Mouse (Mus musculus) neural tube, embryonic 12.5 days (tissue): ENCODE data around the gene Ano4. TPM values are rescaled to one million over a fixed set of nuclear protein-coding genes. Genes with fewer than 3 reads are reported as not detected.

Source experiments
- ATAC-seq: fragments of 200-750 bp; cut with Nextera tagmentation; 2 replicates; pipeline ENCODE4 v1.8.0; 2017; ENCODE audit warnings: low read depth, mild to moderate bottlenecking, moderate TSS enrichment, moderate library complexity; ENCODE audit not compliant: low FRiP score
- H3K27ac ChIP-seq: fragments of 300-500 bp; sonication (generic); 2 replicates; pipeline ENCODE4 v1.5.1; 2016
- H3K27me3 ChIP-seq: fragments of 300-500 bp; sonication (generic); replicated peaks from 2 replicates; pipeline ENCODE4 v1.6.1; 2016; ENCODE audit warnings: mild to moderate bottlenecking
- H3K36me3 ChIP-seq: fragments of 300-500 bp; sonication (generic); 2 replicates; pipeline ENCODE4 v1.6.1; 2016; ENCODE audit warnings: mild to moderate bottlenecking
- H3K4me1 ChIP-seq: fragments of 300-500 bp; sonication (generic); 2 replicates; pipeline ENCODE4 v1.6.1; 2016
- H3K4me2 ChIP-seq: fragments of 300-500 bp; sonication (generic); replicated peaks from 2 replicates; pipeline ENCODE4 v1.6.1; 2016; ENCODE audit warnings: mild to moderate bottlenecking
- H3K4me3 ChIP-seq: fragments of 300-500 bp; sonication (generic); 2 replicates; pipeline ENCODE4 v1.5.1; 2016
- H3K9ac ChIP-seq: fragments of 300-500 bp; sonication (generic); 2 replicates; pipeline ENCODE4 v1.6.1; 2016; ENCODE audit warnings: mild to moderate bottlenecking
- H3K9me3 ChIP-seq: fragments of 300-500 bp; sonication (generic); 2 replicates; pipeline ENCODE4 v1.6.1; 2016; ENCODE audit warnings: mild to moderate bottlenecking
- WGBS: fragments of 180-500 bp; shearing (Covaris S2); methylation state at CpG from one replicate; pipeline ENCODE4 v1.1.7; 2016; 5-methylcytosine and 5-hydroxymethylcytosine counted together
- polyA plus RNA-seq: library from polyadenylated mRNA; unstranded; fragments of >200 nt; fragmentation: Nextera tagmentation; extraction: Ambion mirVana; gene quantifications from 2 replicates; pipeline ENCODE4 v1.2.1, GENCODE M21; 2016

The Ano4 gene
- polyA plus RNA-seq, 1 experiment from 2014 or later = 4.4 TPM

- Histone ChIP-seq H3K27ac (no peak overlapping the region), H3K4me1 (peaks cover 8% of the 10 kb centered on the region; the same call in 1 of the 2 replicates), H3K36me3 (no peaks in the 10 kb centered on the region), H3K9me3 (no peaks in the 10 kb centered on the region), H3K4me2 (no peak overlapping the region), H3K4me3 (no peak overlapping the region), H3K27me3 (peaks cover 35% of the 10 kb centered on the region), H3K9ac (no peak overlapping the region)
- ATAC-seq = no peak
- WGBS = 26% methylated on average over 8 of the region's 8 CpGs
Observed at GRCm38 (mm10) chr10:89343716-89344115, 846 bp downstream of the Ano4 start.

- Histone ChIP-seq H3K4me3 (no peak overlapping the region), H3K9ac (no peak overlapping the region), H3K27me3 (no peaks in the 10 kb centered on the region), H3K9me3 (no peaks in the 10 kb centered on the region), H3K4me1 (no peaks in the 10 kb centered on the region), H3K27ac (no peak overlapping the region), H3K36me3 (no peaks in the 10 kb centered on the region), H3K4me2 (no peak overlapping the region)
- no peak for ATAC-seq
- no CpG with 5 or more reads among the region's 1 CpGs for WGBS
Observed at GRCm38 (mm10) chr10:89330261-89330660, 14.3 kb downstream of the Ano4 start.

DNA sequence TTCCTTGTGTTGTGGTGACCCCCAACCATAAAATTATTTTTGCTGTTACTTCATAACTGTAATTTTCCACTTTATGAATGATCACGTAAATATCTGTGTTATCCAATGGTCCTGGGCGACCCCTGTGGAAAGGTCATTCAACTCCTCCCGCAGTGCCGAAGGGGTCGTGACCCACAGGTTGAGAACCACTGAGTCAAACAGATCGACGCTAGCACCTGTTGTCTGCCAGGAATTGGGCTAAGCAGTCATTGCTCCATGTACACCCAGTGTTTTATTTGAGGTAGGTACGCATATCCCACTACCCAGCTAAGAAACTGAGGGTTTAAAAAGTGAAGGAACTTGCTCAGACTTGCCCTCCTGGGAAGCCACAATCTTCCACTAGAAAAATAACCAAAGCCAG lies 14.8 kb downstream of the Ano4 start:
- no peak for ATAC-seq
- Histone ChIP-seq H3K27me3 (no peaks in the 10 kb centered on the region), H3K9ac (no peak overlapping the region), H3K4me3 (no peak overlapping the region), H3K36me3 (no peaks in the 10 kb centered on the region), H3K4me1 (no peaks in the 10 kb centered on the region), H3K9me3 (no peaks in the 10 kb centered on the region), H3K27ac (no peak overlapping the region), H3K4me2 (no peak overlapping the region)
- WGBS = 87% methylated on average over 8 of the region's 8 CpGs

DNA sequence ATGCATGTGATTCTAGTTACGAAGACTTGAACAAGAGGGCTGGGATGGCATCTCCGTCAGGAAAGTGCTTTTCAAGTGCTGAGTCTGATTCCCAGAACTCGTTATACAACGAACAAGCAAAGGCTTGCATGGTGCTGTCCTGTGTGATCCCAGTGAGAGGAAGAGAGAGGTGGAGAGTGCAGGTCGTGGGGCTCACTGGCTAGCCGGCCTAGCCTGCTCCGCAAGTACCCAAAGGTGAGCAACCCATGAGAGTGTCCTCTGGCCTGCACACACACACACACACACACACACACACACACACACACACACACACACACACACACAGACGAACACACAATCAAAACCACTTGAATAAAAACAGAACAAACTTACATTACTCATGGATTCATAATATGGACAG lies 15.7 kb downstream of the Ano4 start:
- H3K4me3 ChIP-seq = no peak overlapping the region
- no peak overlapping the region for H3K9ac ChIP-seq
- no peaks in the 10 kb centered on the region for H3K27me3 ChIP-seq
- H3K27ac ChIP-seq = no peak overlapping the region
- H3K9me3 ChIP-seq = no peaks in the 10 kb centered on the region
- H3K4me2 ChIP-seq = no peak overlapping the region
- 74% methylated on average over 8 of the region's 8 CpGs for WGBS
- ATAC-seq = no peak
- H3K4me1 ChIP-seq = no peaks in the 10 kb centered on the region
- H3K36me3 ChIP-seq = no peaks in the 10 kb centered on the region

DNA sequence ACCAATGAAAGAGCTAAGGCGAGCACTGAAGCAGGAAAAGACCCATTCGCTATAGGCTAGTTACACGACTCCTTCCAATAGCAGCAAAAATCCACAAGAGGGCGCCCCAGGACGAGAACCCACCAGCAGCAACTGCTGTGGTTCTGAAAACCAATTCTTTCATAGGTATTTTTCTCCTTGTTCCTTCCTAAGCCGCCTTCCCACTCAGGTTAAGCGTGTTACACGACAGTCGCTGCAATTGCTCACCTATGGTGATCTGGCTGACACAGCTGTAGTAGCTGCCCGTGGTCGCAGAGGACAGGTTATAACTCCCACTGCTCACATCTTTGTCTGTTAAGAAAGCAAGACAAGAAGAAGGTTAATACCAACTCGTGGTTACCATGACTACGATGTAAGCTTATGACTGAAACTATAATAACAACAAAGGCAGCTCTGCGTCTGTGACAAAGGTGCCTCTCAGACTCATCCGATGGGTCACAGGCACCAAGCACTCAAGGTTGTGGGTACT lies 17.5 kb downstream of the Ano4 start:
- no peak overlapping the region for H3K9ac ChIP-seq
- no peaks in the 10 kb centered on the region for H3K36me3 ChIP-seq
- H3K4me3 ChIP-seq = no peak overlapping the region
- 0 out of 2 replicates have a peak overlapping the region, but pooled peaks have one; percentile 18 for H3K4me2 ChIP-seq
- H3K27ac ChIP-seq = no peak overlapping the region
- H3K27me3 ChIP-seq = no peaks in the 10 kb centered on the region
- ATAC-seq = peak; percentile 82
- 25% methylated on average over 15 of the region's 15 CpGs for WGBS
- H3K4me1 ChIP-seq = no peaks in the 10 kb centered on the region
- H3K9me3 ChIP-seq = no peaks in the 10 kb centered on the region

DNA sequence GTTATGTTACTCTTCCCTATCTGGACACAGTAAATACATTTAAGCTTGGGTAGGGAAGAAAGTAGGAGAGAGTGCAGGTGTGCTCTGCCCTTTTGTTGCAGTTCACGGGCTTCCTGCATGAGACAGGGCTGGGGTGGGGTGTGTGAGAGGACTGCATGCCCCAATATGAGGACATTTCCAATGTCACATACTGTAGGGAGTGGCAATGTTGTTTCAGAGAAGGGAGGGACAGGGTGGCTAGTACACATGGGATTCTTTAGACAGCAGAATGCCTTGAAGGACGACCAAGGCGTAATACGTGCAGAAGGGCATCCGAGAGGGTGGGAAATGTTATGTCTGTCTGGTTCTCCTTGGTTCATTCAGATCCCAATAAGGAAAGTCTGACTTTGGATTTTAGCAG lies 18.2 kb downstream of the Ano4 start:
- H3K4me2 ChIP-seq = no peak overlapping the region
- no peak overlapping the region for H3K4me3 ChIP-seq
- no peaks in the 10 kb centered on the region for H3K4me1 ChIP-seq
- no peak overlapping the region for H3K27ac ChIP-seq
- WGBS = 90% methylated on average over 5 of the region's 5 CpGs
- no peaks in the 10 kb centered on the region for H3K36me3 ChIP-seq
- no peak for ATAC-seq
- H3K9me3 ChIP-seq = no peaks in the 10 kb centered on the region
- H3K27me3 ChIP-seq = no peaks in the 10 kb centered on the region
- no peak overlapping the region for H3K9ac ChIP-seq

- Histone ChIP-seq H3K9ac (no peak overlapping the region), H3K4me2 (no peak overlapping the region), H3K4me1 (no peaks in the 10 kb centered on the region)
Observed at GRCm38 (mm10) chr10:89307566-89307965, 37.0 kb downstream of the Ano4 start.

GRCm38 (mm10) chr10:89300346-89300745 lies 44.2 kb downstream of the Ano4 start:
- no peaks in the 10 kb centered on the region for H3K4me1 ChIP-seq
- 80% methylated on average over 2 of the region's 2 CpGs for WGBS
- H3K4me2 ChIP-seq = no peak overlapping the region
- ATAC-seq = no peak
- H3K36me3 ChIP-seq = no peaks in the 10 kb centered on the region
- no peak overlapping the region for H3K9ac ChIP-seq
- no peaks in the 10 kb centered on the region for H3K27me3 ChIP-seq
- no peak overlapping the region for H3K4me3 ChIP-seq
- H3K9me3 ChIP-seq = no peaks in the 10 kb centered on the region
- no peak overlapping the region for H3K27ac ChIP-seq

More at GRCm38 (mm10) chr10:89307566-89307965, 37.0 kb downstream of the Ano4 start:
- Histone ChIP-seq H3K27me3 (no peaks in the 10 kb centered on the region), H3K36me3 (no peaks in the 10 kb centered on the region), H3K27ac (no peak overlapping the region), H3K4me3 (no peak overlapping the region), H3K9me3 (no peaks in the 10 kb centered on the region)
- ATAC-seq = no peak

DNA sequence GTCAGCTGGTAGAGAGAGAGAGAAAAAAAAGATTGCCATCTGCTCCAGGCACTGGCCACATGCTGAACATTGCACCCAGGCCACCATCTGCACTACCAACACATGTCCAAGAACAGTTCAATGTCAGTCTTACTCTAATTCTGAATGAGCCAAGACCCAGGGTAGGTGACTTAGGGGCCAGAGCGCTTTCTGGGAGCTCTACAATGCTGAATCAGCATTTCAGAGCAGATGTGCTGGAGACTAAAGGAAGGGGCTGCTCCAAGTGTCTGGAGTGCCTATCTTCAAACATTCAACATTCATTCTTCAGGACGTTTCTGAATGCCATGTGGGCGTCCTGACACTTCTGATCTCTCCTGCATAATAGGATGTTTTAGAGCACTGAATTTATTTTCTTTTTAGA lies 51.8 kb downstream of the Ano4 start:
- 74% methylated on average over 3 of the region's 3 CpGs for WGBS
- H3K4me1 ChIP-seq = no peaks in the 10 kb centered on the region

GRCm38 (mm10) chr10:89290698-89291097 lies 53.9 kb downstream of the Ano4 start:
- 78% methylated on average over 6 of the region's 6 CpGs for WGBS
- no peak overlapping the region for H3K9ac ChIP-seq
- no peaks in the 10 kb centered on the region for H3K4me1 ChIP-seq
- H3K9me3 ChIP-seq = no peaks in the 10 kb centered on the region
- H3K27me3 ChIP-seq = no peaks in the 10 kb centered on the region
- H3K4me2 ChIP-seq = no peak overlapping the region
- ATAC-seq = no peak
- H3K4me3 ChIP-seq = no peak overlapping the region
- no peak overlapping the region for H3K27ac ChIP-seq
- H3K36me3 ChIP-seq = no peaks in the 10 kb centered on the region

More for the DNA sequence above, 51.8 kb downstream of the Ano4 start:
- Histone ChIP-seq H3K36me3 (no peaks in the 10 kb centered on the region), H3K4me2 (no peak overlapping the region), H3K9ac (no peak overlapping the region), H3K27me3 (no peaks in the 10 kb centered on the region), H3K4me3 (no peak overlapping the region), H3K27ac (no peak overlapping the region), H3K9me3 (no peaks in the 10 kb centered on the region)
- no peak for ATAC-seq

- Histone ChIP-seq H3K9me3 (no peaks in the 10 kb centered on the region), H3K4me1 (no peaks in the 10 kb centered on the region), H3K4me3 (no peak overlapping the region), H3K4me2 (no peak overlapping the region), H3K27ac (no peak overlapping the region), H3K36me3 (no peaks in the 10 kb centered on the region), H3K9ac (no peak overlapping the region), H3K27me3 (no peaks in the 10 kb centered on the region)
- 89% methylated on average over 4 of the region's 4 CpGs for WGBS
- ATAC-seq = no peak
Observed at GRCm38 (mm10) chr10:89289290-89289689, 55.3 kb downstream of the Ano4 start.

DNA sequence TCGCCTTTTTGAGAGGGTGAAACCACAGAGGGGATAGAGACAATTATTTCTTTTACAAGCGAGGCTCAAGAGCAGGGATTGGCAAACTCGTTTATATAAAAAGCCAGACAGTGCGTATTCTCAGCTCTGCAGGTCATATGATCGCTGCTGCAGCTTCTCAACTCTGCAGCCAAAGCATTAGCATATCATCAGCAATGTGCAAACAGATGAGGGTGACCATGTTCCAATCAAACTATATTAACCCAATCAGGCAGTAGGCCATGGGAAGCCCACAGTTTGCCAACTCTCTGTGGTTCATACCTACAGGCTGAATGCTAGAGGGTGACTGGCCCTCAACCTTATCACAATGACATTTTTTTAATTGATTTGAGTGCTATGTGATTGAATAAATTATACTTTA lies 64.2 kb downstream of the Ano4 start:
- Histone ChIP-seq H3K9ac (no peak overlapping the region), H3K27ac (no peak overlapping the region), H3K4me2 (no peak overlapping the region), H3K9me3 (no peaks in the 10 kb centered on the region), H3K4me3 (no peak overlapping the region), H3K36me3 (no peaks in the 10 kb centered on the region), H3K27me3 (no peaks in the 10 kb centered on the region), H3K4me1 (no peaks in the 10 kb centered on the region)
- 84% methylated on average over 5 of the region's 5 CpGs for WGBS
- no peak for ATAC-seq

DNA sequence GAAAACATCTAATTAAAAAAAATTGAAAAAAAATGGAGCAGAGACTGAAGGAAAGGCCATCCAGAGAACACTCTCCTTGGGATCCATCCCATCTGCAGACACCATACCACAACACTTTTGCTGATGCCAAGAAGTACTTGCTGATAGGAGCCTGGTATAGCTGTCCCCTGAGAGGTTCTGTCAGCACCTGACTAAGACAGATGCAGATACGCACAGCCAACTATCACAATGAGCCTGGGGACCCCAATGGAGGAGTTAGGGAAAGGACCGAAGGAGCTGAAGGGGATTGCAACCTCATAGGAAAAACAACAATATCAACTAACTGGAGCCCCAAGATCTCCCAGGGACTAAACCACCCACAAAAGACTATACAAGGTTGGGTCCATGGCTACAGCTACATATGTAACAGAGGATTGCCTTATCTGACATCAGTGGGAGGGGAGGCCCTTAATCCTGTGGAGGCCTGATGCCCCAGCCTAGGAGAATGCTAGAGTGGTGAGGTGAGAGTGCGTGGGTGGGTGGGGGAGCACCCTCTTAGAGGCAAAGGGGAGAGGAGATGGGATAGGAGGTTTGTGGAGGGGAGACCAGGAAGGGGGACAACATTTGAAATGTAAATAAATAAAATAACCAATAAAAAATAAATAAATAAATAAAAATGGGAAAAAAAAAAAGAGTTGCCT lies 71.4 kb downstream of the Ano4 start:
- Histone ChIP-seq H3K4me2 (no peak overlapping the region), H3K27ac (no peak overlapping the region), H3K9ac (no peak overlapping the region), H3K9me3 (no peaks in the 10 kb centered on the region), H3K4me3 (no peak overlapping the region), H3K36me3 (no peaks in the 10 kb centered on the region), H3K27me3 (no peaks in the 10 kb centered on the region), H3K4me1 (no peaks in the 10 kb centered on the region)
- ATAC-seq = no peak
- 92% methylated on average over 3 of the region's 3 CpGs for WGBS
